In genomic region chr5:52254602-52255071, GRCm38 (mm10) we compare ENCODE assay signal across 9 mouse cellular contexts.
DNase-seq lines count a peak whose midpoint lies in the region; ATAC-seq and TF ChIP-seq lines count a peak whose summit lies in the region.
"Had no signal": no experiment of that assay in that cellular context is flagged by ENCODE, and none has a peak within 500 bp of the region (broad histone marks: within the 10 kb centered on the region; RNA-seq: fewer than 3 reads in every experiment).

No protein-coding gene starts in this region.

- H3K4me3 ChIP-seq in E14TG2a.4 (replicated peaks; ENCODE audit: low read length): 0 out of 2 replicates have a peak overlapping the region, but pooled peaks have one; percentile 1
- H3K4me3 ChIP-seq in cortical plate, adult 2 months (ENCODE audit: insufficient read depth, low read length): no peak overlapping the region
- H3K4me3 ChIP-seq: midbrain, embryonic 12.5 days had no signal

- peaks cover 6% of the 10 kb centered on the region; the same call in 1 of the 2 replicates for H3K27me3 ChIP-seq in E14TG2a.4 (ENCODE audit: insufficient read depth, low read length)
- H3K27me3 ChIP-seq: midbrain, embryonic 12.5 days had no signal

- TF ChIP-seq CTCF in E14TG2a.4 (conservative IDR thresholded peaks at IDR 0.05; ENCODE audit: low read length): no peak
- TF ChIP-seq CTCF in cortical plate, adult 2 months (IDR thresholded peaks at IDR 0.05; ENCODE audit: extremely low read depth, insufficient read depth, low read length): no peak

- no peak overlapping the region for H3K27ac ChIP-seq in cortical plate, adult 2 months (ENCODE audit: insufficient read depth, low read length)
- H3K27ac ChIP-seq: midbrain, embryonic 12.5 days had no signal

- peak; percentile 11 to 34 for DNase-seq in heart, postnatal 36 days
- DNase-seq in lung, postnatal 14 days: peak; percentile 12
- DNase-seq in thymus, postnatal 0 days (ENCODE audit: low spot score): no peak

- 0 out of 2 replicates have a peak, but pooled peaks have one; percentile 27 for TF ChIP-seq POLR2A in cortical plate, adult 2 months (IDR thresholded peaks at IDR 0.05; ENCODE audit: extremely low read depth, insufficient read depth, low read length)

- peaks cover 37% of the 10 kb centered on the region for H3K4me1 ChIP-seq in E14TG2a.4 (replicated peaks; ENCODE audit: low read depth, low read length)
- no peaks in the 10 kb centered on the region for H3K4me1 ChIP-seq in cortical plate, adult 2 months (ENCODE audit: control insufficient read depth, insufficient read depth, low read length)

- no peaks in the 10 kb centered on the region for H3K36me3 ChIP-seq in E14TG2a.4 (ENCODE audit: insufficient read depth, low read length)
- H3K36me3 ChIP-seq: midbrain, embryonic 12.5 days had no signal

- intact Hi-C loops in heart, postnatal 36 days (cut with DNase I): no loop called here

- H3K9me3 ChIP-seq in E14TG2a.4 (ENCODE audit: low read length): no peaks in the 10 kb centered on the region
- H3K9me3 ChIP-seq: midbrain, embryonic 12.5 days had no signal

- ATAC-seq in monocyte, adult 5-6 weeks (replicated peaks; ENCODE audit: insufficient number of reproducible peaks, low FRiP score, low TSS enrichment, poor library complexity, severe bottlenecking): no peak
- ATAC-seq in inflammation-experienced regulatory T-cells, adult 6 months: no peak
- ATAC-seq in cerebellum, adult (ENCODE audit: insufficient number of reproducible peaks, low FRiP score, low TSS enrichment): no peak
